Mouse (Mus musculus) gastrocnemius, postnatal 36 days (tissue): ENCODE measurements at regions not wholly inside any gene's neighbourhood (a gene's known extent, or its start where the extent isn't known, plus 50 kb on each side); places are given as distances from the start of the nearest gene placed in this dataset.

ENCODE experiments used
- DNase-seq, 2 experiments: peaks; one replicate each; pipeline ENCODE4 v3.0.0; 2022
- intact Hi-C: fragments of 180-260 bp; cut with DNase I; formaldehyde crosslinking; loops from one replicate; pipeline ENCODE4 v1.15.1; 2025

- intact Hi-C loops, result no loop called here
- peak in 1 of 2 experiments; percentile 5 for DNase-seq
Measured at GRCm38 (mm10) chr11:35065959-35066414, 55.0 kb upstream of the Slit3 start.

- intact Hi-C loops, result no loop called here
- DNase-seq, result no peak
Measured at GRCm38 (mm10) chr11:35057791-35058190, 63.2 kb upstream of the Slit3 start.

GRCm38 (mm10) chr11:35055496-35056125, 65.4 kb upstream of the Slit3 start:
- intact Hi-C loops, result no loop called here
- no peak for DNase-seq

GRCm38 (mm10) chr11:35053613-35053950, 67.4 kb upstream of the Slit3 start:
- intact Hi-C loops, result no loop called here

GRCm38 (mm10) chr11:35052856-35053612, 68.0 kb upstream of the Slit3 start:
- no peak for DNase-seq
- intact Hi-C loops, result no loop called here

More at GRCm38 (mm10) chr11:35053613-35053950, 67.4 kb upstream of the Slit3 start:
- no peak for DNase-seq

- intact Hi-C loops, result no loop called here
- DNase-seq, result no peak
Measured at GRCm38 (mm10) chr11:35049663-35050215, 71.3 kb upstream of the Slit3 start.

- DNase-seq, result no peak
- intact Hi-C loops, result no loop called here
Measured at GRCm38 (mm10) chr11:35044659-35045058, 76.4 kb upstream of the Slit3 start.

GRCm38 (mm10) chr11:35024448-35024847, 96.6 kb upstream of the Slit3 start:
- intact Hi-C loops, result no loop called here
- no peak for DNase-seq

GRCm38 (mm10) chr11:35023813-35024212, 97.2 kb upstream of the Slit3 start:
- intact Hi-C loops, result no loop called here
- no peak for DNase-seq

GRCm38 (mm10) chr11:35021990-35022625, 98.9 kb upstream of the Slit3 start:
- intact Hi-C loops, result no loop called here
- DNase-seq, result no peak

- intact Hi-C loops, result no loop called here
- DNase-seq, result no peak
Measured at GRCm38 (mm10) chr11:35016998-35017397, 104.0 kb upstream of the Slit3 start.

- no peak for DNase-seq
- intact Hi-C loops, result no loop called here
Measured at GRCm38 (mm10) chr11:35011521-35012476, 109.2 kb upstream of the Slit3 start.

GRCm38 (mm10) chr11:35006773-35007567, 114.1 kb upstream of the Slit3 start:
- no peak for DNase-seq
- intact Hi-C loops, result no loop called here

- DNase-seq, result no peak
- intact Hi-C loops, result no loop called here
Measured at GRCm38 (mm10) chr11:35005143-35005542, 115.9 kb upstream of the Slit3 start.

GRCm38 (mm10) chr11:35004431-35004830, 116.6 kb upstream of the Slit3 start:
- intact Hi-C loops, result no loop called here

GRCm38 (mm10) chr11:35003956-35004355, 117.1 kb upstream of the Slit3 start:
- intact Hi-C loops, result no loop called here
- DNase-seq, result no peak

More at GRCm38 (mm10) chr11:35004431-35004830, 116.6 kb upstream of the Slit3 start:
- DNase-seq, result no peak

- intact Hi-C loops, result no loop called here
- no peak for DNase-seq
Measured at GRCm38 (mm10) chr11:34997906-34998305, 123.1 kb upstream of the Slit3 start.

- DNase-seq, result no peak
- intact Hi-C loops, result no loop called here
Measured at GRCm38 (mm10) chr11:34995515-34995914, 125.5 kb upstream of the Slit3 start.

GRCm38 (mm10) chr11:34982775-34983457, 138.1 kb upstream of the Slit3 start:
- intact Hi-C loops, result no loop called here
- no peak for DNase-seq
